Mouse (Mus musculus): ENCODE results near the gene Ank3. TPM values are rescaled to one million over a fixed set of nuclear protein-coding genes. Genes with fewer than 3 reads are reported as not detected.

The Ank3 gene
- polyA plus RNA-seq, 1 experiment = 9.3 TPM

- Histone ChIP-seq H3K4me3 (ENCODE audit: low read depth, low read length) (no peak overlapping the region), H3K36me3 (ENCODE audit: control insufficient read depth, insufficient read depth, low read length) (no peaks in the 10 kb centered on the region), H3K27me3 (ENCODE audit: control insufficient read depth, insufficient read depth, low read length) (no peaks in the 10 kb centered on the region), H3K4me1 (ENCODE audit: control insufficient read depth, insufficient read depth, insufficient read length, low read length) (no peaks in the 10 kb centered on the region), H3K27ac (ENCODE audit: insufficient read depth, low read depth, low read length) (no peak overlapping the region)
- WGBS = 67% methylated on average over 6 of the region's 6 CpGs
- TF ChIP-seq POLR2A (IDR thresholded peaks at IDR 0.05; ENCODE audit: low read depth, low read length) (no peak), CTCF (IDR thresholded peaks at IDR 0.05; ENCODE audit: extremely low read depth, insufficient read length, insufficient replicate concordance, low read depth, low read length) (no peak)
Observed at GRCm38 (mm10) chr10:69639138-69639537, 240.6 kb downstream of the Ank3 start.

GRCm38 (mm10) chr10:69640617-69641016 is 242.0 kb downstream of the Ank3 start:
- no peaks in the 10 kb centered on the region for H3K4me1 ChIP-seq (ENCODE audit: control insufficient read depth, insufficient read depth, insufficient read length, low read length)
- no peak overlapping the region for H3K4me3 ChIP-seq (ENCODE audit: low read depth, low read length)
- no peaks in the 10 kb centered on the region for H3K27me3 ChIP-seq (ENCODE audit: control insufficient read depth, insufficient read depth, low read length)
- H3K36me3 ChIP-seq (ENCODE audit: control insufficient read depth, insufficient read depth, low read length) = no peaks in the 10 kb centered on the region
- no peak overlapping the region for H3K27ac ChIP-seq (ENCODE audit: insufficient read depth, low read depth, low read length)
- no peak for TF ChIP-seq POLR2A (IDR thresholded peaks at IDR 0.05; ENCODE audit: low read depth, low read length)
- no peak for TF ChIP-seq CTCF (IDR thresholded peaks at IDR 0.05; ENCODE audit: extremely low read depth, insufficient read length, insufficient replicate concordance, low read depth, low read length)
- WGBS = 75% methylated on average over 4 of the region's 4 CpGs

GRCm38 (mm10) chr10:69643481-69643880 is 244.9 kb downstream of the Ank3 start:
- Histone ChIP-seq H3K27ac (ENCODE audit: insufficient read depth, low read depth, low read length) (no peak overlapping the region), H3K4me1 (ENCODE audit: control insufficient read depth, insufficient read depth, insufficient read length, low read length) (no peaks in the 10 kb centered on the region), H3K4me3 (ENCODE audit: low read depth, low read length) (no peak overlapping the region), H3K36me3 (ENCODE audit: control insufficient read depth, insufficient read depth, low read length) (no peaks in the 10 kb centered on the region), H3K27me3 (ENCODE audit: control insufficient read depth, insufficient read depth, low read length) (no peaks in the 10 kb centered on the region)
- WGBS = 65% methylated on average over 3 of the region's 3 CpGs
- TF ChIP-seq POLR2A (IDR thresholded peaks at IDR 0.05; ENCODE audit: low read depth, low read length) (no peak), CTCF (IDR thresholded peaks at IDR 0.05; ENCODE audit: extremely low read depth, insufficient read length, insufficient replicate concordance, low read depth, low read length) (no peak)

GRCm38 (mm10) chr10:69643986-69644385 is 245.4 kb downstream of the Ank3 start:
- Histone ChIP-seq H3K4me3 (ENCODE audit: low read depth, low read length) (no peak overlapping the region), H3K36me3 (ENCODE audit: control insufficient read depth, insufficient read depth, low read length) (no peaks in the 10 kb centered on the region), H3K27ac (ENCODE audit: insufficient read depth, low read depth, low read length) (no peak overlapping the region), H3K4me1 (ENCODE audit: control insufficient read depth, insufficient read depth, insufficient read length, low read length) (no peaks in the 10 kb centered on the region), H3K27me3 (ENCODE audit: control insufficient read depth, insufficient read depth, low read length) (no peaks in the 10 kb centered on the region)
- WGBS = 83% methylated on average over 6 of the region's 6 CpGs
- TF ChIP-seq POLR2A (IDR thresholded peaks at IDR 0.05; ENCODE audit: low read depth, low read length) (no peak), CTCF (IDR thresholded peaks at IDR 0.05; ENCODE audit: extremely low read depth, insufficient read length, insufficient replicate concordance, low read depth, low read length) (no peak)

GRCm38 (mm10) chr10:69645311-69645802 is 246.8 kb downstream of the Ank3 start:
- 69% methylated on average over 5 of the region's 5 CpGs for WGBS
- H3K27me3 ChIP-seq (ENCODE audit: control insufficient read depth, insufficient read depth, low read length) = no peaks in the 10 kb centered on the region

GRCm38 (mm10) chr10:69645929-69646328 is 247.4 kb downstream of the Ank3 start:
- no peak overlapping the region for H3K27ac ChIP-seq (ENCODE audit: insufficient read depth, low read depth, low read length)
- TF ChIP-seq CTCF (IDR thresholded peaks at IDR 0.05; ENCODE audit: extremely low read depth, insufficient read length, insufficient replicate concordance, low read depth, low read length) = no peak
- no peak for TF ChIP-seq POLR2A (IDR thresholded peaks at IDR 0.05; ENCODE audit: low read depth, low read length)
- H3K27me3 ChIP-seq (ENCODE audit: control insufficient read depth, insufficient read depth, low read length) = no peaks in the 10 kb centered on the region
- H3K4me1 ChIP-seq (ENCODE audit: control insufficient read depth, insufficient read depth, insufficient read length, low read length) = no peaks in the 10 kb centered on the region
- no peak overlapping the region for H3K4me3 ChIP-seq (ENCODE audit: low read depth, low read length)
- H3K36me3 ChIP-seq (ENCODE audit: control insufficient read depth, insufficient read depth, low read length) = no peaks in the 10 kb centered on the region
- 95% methylated on average over 9 of the region's 9 CpGs for WGBS

More at GRCm38 (mm10) chr10:69645311-69645802, 246.8 kb downstream of the Ank3 start:
- H3K4me3 ChIP-seq (ENCODE audit: low read depth, low read length) = no peak overlapping the region
- H3K36me3 ChIP-seq (ENCODE audit: control insufficient read depth, insufficient read depth, low read length) = no peaks in the 10 kb centered on the region
- TF ChIP-seq CTCF (IDR thresholded peaks at IDR 0.05; ENCODE audit: extremely low read depth, insufficient read length, insufficient replicate concordance, low read depth, low read length) = no peak
- TF ChIP-seq POLR2A (IDR thresholded peaks at IDR 0.05; ENCODE audit: low read depth, low read length) = no peak
- H3K4me1 ChIP-seq (ENCODE audit: control insufficient read depth, insufficient read depth, insufficient read length, low read length) = no peaks in the 10 kb centered on the region
- H3K27ac ChIP-seq (ENCODE audit: insufficient read depth, low read depth, low read length) = no peak overlapping the region

GRCm38 (mm10) chr10:69650074-69650473 is 251.5 kb downstream of the Ank3 start:
- TF ChIP-seq CTCF (IDR thresholded peaks at IDR 0.05; ENCODE audit: extremely low read depth, insufficient read length, insufficient replicate concordance, low read depth, low read length) (no peak), POLR2A (IDR thresholded peaks at IDR 0.05; ENCODE audit: low read depth, low read length) (no peak)
- 43% methylated on average over 4 of the region's 4 CpGs for WGBS
- peaks cover 2% of the 10 kb centered on the region; the same call in 1 of the 2 replicates for H3K4me1 ChIP-seq (ENCODE audit: control insufficient read depth, insufficient read depth, insufficient read length, low read length)
- H3K4me3 ChIP-seq (ENCODE audit: low read depth, low read length) = no peak overlapping the region
- H3K27me3 ChIP-seq (ENCODE audit: control insufficient read depth, insufficient read depth, low read length) = no peaks in the 10 kb centered on the region
- H3K27ac ChIP-seq (ENCODE audit: insufficient read depth, low read depth, low read length) = no peak overlapping the region
- H3K36me3 ChIP-seq (ENCODE audit: control insufficient read depth, insufficient read depth, low read length) = no peaks in the 10 kb centered on the region
